Mouse (Mus musculus) cerebellum, adult 8-10 months (tissue): ENCODE results near the gene Hs3st3b1.

Experiments used
- DNase-seq: peaks from one replicate; pipeline ENCODE4 v3.0.0; 2022

Gene Hs3st3b1

GRCm38 (mm10) chr11:63878616-63879015, 43.5 kb downstream of the Hs3st3b1 start:
- DNase-seq, result no peak

- DNase-seq, result no peak
Observed at GRCm38 (mm10) chr11:63862746-63863145, 59.3 kb downstream of the Hs3st3b1 start.

- no peak for DNase-seq
Observed at GRCm38 (mm10) chr11:63861982-63862381, 60.1 kb downstream of the Hs3st3b1 start.

GRCm38 (mm10) chr11:63851041-63851730, 70.9 kb downstream of the Hs3st3b1 start:
- no peak for DNase-seq

- DNase-seq, result no peak
Observed at GRCm38 (mm10) chr11:63850261-63850660, 71.8 kb downstream of the Hs3st3b1 start.

GRCm38 (mm10) chr11:63845379-63845778, 76.7 kb downstream of the Hs3st3b1 start:
- no peak for DNase-seq

GRCm38 (mm10) chr11:63844701-63845100, 77.4 kb downstream of the Hs3st3b1 start:
- DNase-seq, result no peak

- no peak for DNase-seq
Observed at GRCm38 (mm10) chr11:63837526-63837925, 84.6 kb downstream of the Hs3st3b1 start.
